Mouse (Mus musculus) lung, embryonic 14.5 days (tissue): Measurements from ENCODE around the gene Plekhh3. TPM values are rescaled to one million over a fixed set of nuclear protein-coding genes. Genes with fewer than 3 reads are reported as not detected.
"Not testable (repeated sequence)": the region's sequence is repeated elsewhere in the genome, so short reads cannot be mapped to it uniquely, and the experiment has no call there.

Source experiments
- ATAC-seq: fragments of 200-750 bp; cut with Nextera tagmentation; 2 replicates; pipeline ENCODE4 v1.8.0; 2017; ENCODE audit warnings: mild to moderate bottlenecking, moderate TSS enrichment, moderate library complexity; ENCODE audit not compliant: insufficient read depth
- DNase-seq: peaks from one replicate; pipeline ENCODE4 v3.0.0-alpha.2; 2015
- H3K27ac ChIP-seq: fragments of 300-500 bp; sonication (generic); 2 replicates; pipeline ENCODE4 v1.5.1; 2014; ENCODE audit warnings: low read depth, mild to moderate bottlenecking, moderate library complexity
- H3K27me3 ChIP-seq: fragments of 300-500 bp; sonication (generic); 2 replicates; pipeline ENCODE4 v1.6.1; 2014; ENCODE audit warnings: low read length, control low read depth; ENCODE audit not compliant: insufficient read depth
- H3K36me3 ChIP-seq: fragments of 300-500 bp; sonication (generic); 2 replicates; pipeline ENCODE4 v1.6.1; 2014; ENCODE audit warnings: control low read depth; ENCODE audit not compliant: insufficient read depth
- H3K4me1 ChIP-seq: fragments of 300-500 bp; sonication (generic); 2 replicates; pipeline ENCODE4 v1.6.1; 2014; ENCODE audit warnings: antibody characterized with exemption, control low read depth; ENCODE audit not compliant: insufficient read depth
- H3K4me2 ChIP-seq: fragments of 300-500 bp; sonication (generic); 2 replicates; pipeline ENCODE4 v1.6.1; 2014; ENCODE audit warnings: mild to moderate bottlenecking
- H3K4me3 ChIP-seq: fragments of 300-500 bp; sonication (generic); 2 replicates; pipeline ENCODE4 v1.5.1; 2014; ENCODE audit warnings: low read depth, low read length
- H3K9ac ChIP-seq: fragments of 300-500 bp; sonication (generic); 2 replicates; pipeline ENCODE4 v1.6.1; 2014
- H3K9me3 ChIP-seq: fragments of 300-500 bp; sonication (generic); 2 replicates; pipeline ENCODE4 v1.6.1; 2016; ENCODE audit warnings: low read depth, low read length, control low read depth
- CTCF ChIP-seq: IDR thresholded peaks from 2 replicates; pipeline ENCODE4 v1.5.1; 2016; ENCODE audit warnings: antibody characterized with exemption, low read depth
- WGBS: fragments of 180-500 bp; shearing (Covaris S2); extraction: QIAGEN DNeasy Blood & Tissue Kit; methylation state at CpG from one replicate; pipeline ENCODE4 v1.1.7; 2014; 5-methylcytosine and 5-hydroxymethylcytosine counted together
- polyA plus RNA-seq: library from polyadenylated mRNA; unstranded; fragments of >200 nt; fragmentation: Nextera tagmentation; extraction: Ambion mirVana; gene quantifications from 2 replicates; pipeline ENCODE4 v1.2.1, GENCODE M21; 2014

The Plekhh3 gene
- polyA plus RNA-seq, 1 experiment from 2014 or later, result 15.9 TPM

DNA sequence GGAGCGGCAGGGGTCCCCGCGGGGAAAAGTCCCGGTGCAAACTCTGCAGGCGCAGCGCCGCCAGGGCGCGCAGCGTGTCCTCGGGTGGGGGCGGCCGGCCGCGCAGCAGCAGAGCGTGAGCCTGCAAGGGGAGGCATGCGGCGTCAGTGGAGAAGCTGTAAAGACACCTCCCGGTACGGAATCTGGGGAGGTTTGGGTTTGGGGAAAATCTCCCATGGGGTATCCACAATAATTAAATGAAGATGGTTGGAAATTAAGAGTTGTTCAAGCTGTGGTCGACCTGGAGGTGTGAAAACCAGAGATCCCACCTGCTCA lies 6.8 kb downstream of the Plekhh3 start:
- Histone ChIP-seq H3K36me3 (peaks cover 71% of the 10 kb centered on the region), H3K27ac (no peak overlapping the region), H3K4me1 (peaks cover 2% of the 10 kb centered on the region; the same call in 1 of the 2 replicates), H3K9me3 (no peaks in the 10 kb centered on the region), H3K9ac (0 out of 2 replicates have a peak overlapping the region, but pooled peaks have one; percentile 16), H3K4me3 (peak overlapping the region; percentile 15), H3K27me3 (peaks cover 50% of the 10 kb centered on the region), H3K4me2 (peak overlapping the region; percentile 44)
- ATAC-seq, result no peak
- no peak for TF ChIP-seq CTCF
- no peak for DNase-seq
- 22% methylated on average over 21 of the region's 21 CpGs for WGBS

DNA sequence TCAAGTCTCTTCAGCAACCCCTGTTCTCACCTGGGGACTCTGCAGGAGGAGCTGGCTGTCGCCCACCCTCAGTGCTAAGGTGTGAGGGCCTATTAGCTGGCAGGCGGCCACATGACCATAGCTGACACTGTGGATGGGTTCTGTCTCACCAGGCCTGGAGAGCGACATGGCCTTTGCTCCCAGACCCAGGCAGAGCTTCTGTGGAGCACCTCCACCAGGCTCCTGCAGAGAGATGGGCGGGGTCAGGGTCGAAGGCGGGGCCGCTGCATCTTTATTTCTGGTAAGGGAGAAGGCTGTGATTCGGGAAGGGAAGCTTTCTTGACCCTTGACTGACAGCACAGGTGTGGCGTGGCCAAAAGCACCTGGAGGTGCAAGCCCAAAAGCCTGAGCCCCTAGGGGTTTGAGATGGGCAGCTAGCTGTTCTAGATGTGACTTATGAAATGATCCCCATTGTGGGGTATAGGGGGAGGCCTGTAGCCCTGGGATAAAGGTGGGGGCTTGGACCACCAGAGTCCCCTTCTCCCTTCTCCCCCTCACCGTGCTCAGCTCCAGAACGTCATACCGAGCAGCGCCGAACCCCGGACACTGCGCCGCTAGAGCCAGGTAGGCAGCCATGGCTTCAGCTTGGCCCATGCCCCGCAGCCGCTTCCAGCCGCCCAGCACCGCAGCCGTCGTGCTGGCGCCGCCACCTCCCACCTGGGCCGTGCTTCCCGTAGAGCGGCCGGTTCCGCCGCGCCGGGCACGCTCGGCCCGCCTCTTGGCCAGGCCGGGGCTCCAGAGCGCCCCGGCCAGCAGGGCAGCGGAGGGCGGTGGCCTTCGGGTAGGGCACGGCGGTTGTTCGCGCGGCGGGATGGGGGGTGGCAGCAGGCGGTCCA lies 7.4 kb downstream of the Plekhh3 start:
- Histone ChIP-seq H3K36me3 (peaks cover 71% of the 10 kb centered on the region), H3K27ac (no peak overlapping the region), H3K4me3 (peak overlapping the region; percentile 15), H3K4me2 (peak overlapping the region; percentile 44), H3K9me3 (no peaks in the 10 kb centered on the region), H3K9ac (0 out of 2 replicates have a peak overlapping the region, but pooled peaks have one; percentile 16), H3K4me1 (no peaks in the 10 kb centered on the region), H3K27me3 (peaks cover 50% of the 10 kb centered on the region)
- ATAC-seq (no peak), DNase-seq (no peak)
- no peak for TF ChIP-seq CTCF
- 32% methylated on average over 49 of the region's 49 CpGs for WGBS

DNA sequence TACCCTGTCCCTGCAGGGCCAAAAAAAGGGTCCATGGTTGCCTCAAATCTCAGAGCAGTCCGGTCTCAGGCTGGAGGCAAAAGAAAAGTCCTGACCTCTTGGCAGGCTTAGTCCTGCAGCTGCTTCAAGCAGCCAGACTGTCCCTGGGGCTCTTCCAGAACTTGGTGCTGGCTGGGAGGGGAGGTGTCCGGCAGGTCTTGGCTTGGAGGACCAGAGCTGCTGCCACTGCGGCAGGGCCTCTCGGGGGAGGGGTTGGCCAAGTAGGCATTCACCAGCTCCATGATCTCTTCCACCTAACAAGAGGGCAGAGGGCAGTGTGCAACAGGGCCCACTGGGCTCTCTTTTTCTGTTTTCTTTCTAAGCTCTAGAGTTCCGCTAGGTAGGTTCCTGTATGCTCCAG lies 8.4 kb downstream of the Plekhh3 start:
- H3K4me1 ChIP-seq, result no peaks in the 10 kb centered on the region
- no peak overlapping the region for H3K9ac ChIP-seq
- TF ChIP-seq CTCF, result no peak
- H3K4me3 ChIP-seq, result no peak overlapping the region
- peaks cover 42% of the 10 kb centered on the region for H3K27me3 ChIP-seq
- peaks cover 65% of the 10 kb centered on the region for H3K36me3 ChIP-seq
- H3K9me3 ChIP-seq, result no peaks in the 10 kb centered on the region
- DNase-seq, result peak; percentile 46
- H3K4me2 ChIP-seq, result no peak overlapping the region
- no peak overlapping the region for H3K27ac ChIP-seq
- ATAC-seq, result no peak
- 63% methylated on average over 5 of the region's 5 CpGs for WGBS

DNA sequence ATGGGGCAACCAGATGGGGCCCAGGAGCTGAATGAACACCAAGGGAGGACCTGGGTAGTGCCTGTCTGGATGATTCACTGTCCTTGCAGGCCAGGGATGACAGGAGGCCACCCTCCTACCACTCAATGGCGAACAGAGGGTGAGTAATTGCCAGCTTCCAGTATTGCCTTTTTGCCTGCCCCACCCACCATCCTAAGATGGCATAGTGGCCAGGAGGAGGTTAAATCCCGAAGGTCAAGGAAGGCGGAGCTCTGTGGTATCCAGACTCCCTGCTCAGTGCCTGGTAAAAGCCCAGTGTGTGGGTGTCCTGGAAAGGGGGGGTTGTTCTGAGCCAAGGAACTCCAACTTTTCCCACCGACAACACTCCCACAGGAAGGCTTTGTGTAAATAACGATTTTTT lies 8.8 kb downstream of the Plekhh3 start:
- H3K9me3 ChIP-seq, result no peaks in the 10 kb centered on the region
- H3K27ac ChIP-seq, result no peak overlapping the region
- no peak overlapping the region for H3K4me2 ChIP-seq
- no peak for ATAC-seq
- H3K36me3 ChIP-seq, result peaks cover 61% of the 10 kb centered on the region
- WGBS, result 48% methylated on average over 5 of the region's 5 CpGs
- H3K4me3 ChIP-seq, result no peak overlapping the region
- peaks cover 38% of the 10 kb centered on the region for H3K27me3 ChIP-seq
- DNase-seq, result no peak
- H3K9ac ChIP-seq, result no peak overlapping the region
- H3K4me1 ChIP-seq, result no peaks in the 10 kb centered on the region
- no peak for TF ChIP-seq CTCF

GRCm38 (mm10) chr11:101161551-101161950 lies 9.6 kb downstream of the Plekhh3 start:
- H3K9ac ChIP-seq, result no peak overlapping the region
- H3K4me2 ChIP-seq, result no peak overlapping the region
- H3K9me3 ChIP-seq, result no peaks in the 10 kb centered on the region
- no peak overlapping the region for H3K27ac ChIP-seq
- DNase-seq (no peak), ATAC-seq (no peak)
- H3K27me3 ChIP-seq, result peaks cover 30% of the 10 kb centered on the region
- WGBS, result 84% methylated on average over 15 of the region's 15 CpGs
- no peak overlapping the region for H3K4me3 ChIP-seq
- TF ChIP-seq CTCF, result no peak
- H3K4me1 ChIP-seq, result no peaks in the 10 kb centered on the region
- H3K36me3 ChIP-seq, result peaks cover 53% of the 10 kb centered on the region

GRCm38 (mm10) chr11:101160981-101161505 lies 10.1 kb downstream of the Plekhh3 start:
- peaks cover 48% of the 10 kb centered on the region for H3K36me3 ChIP-seq
- not testable (repeated sequence) for H3K4me2 ChIP-seq, H3K4me1 ChIP-seq, H3K4me3 ChIP-seq, H3K27ac ChIP-seq, DNase-seq, ATAC-seq, H3K9me3 ChIP-seq, H3K9ac ChIP-seq
- H3K27me3 ChIP-seq, result peaks cover 26% of the 10 kb centered on the region
- 79% methylated on average over 6 of the region's 8 CpGs for WGBS

- not testable (repeated sequence) for ATAC-seq, H3K27ac ChIP-seq, H3K9ac ChIP-seq, H3K4me3 ChIP-seq, H3K4me2 ChIP-seq, DNase-seq, H3K9me3 ChIP-seq, H3K4me1 ChIP-seq
- 66% methylated on average over 5 of the region's 10 CpGs for WGBS
- H3K27me3 ChIP-seq, result peaks cover 18% of the 10 kb centered on the region
- H3K36me3 ChIP-seq, result peaks cover 40% of the 10 kb centered on the region
Measured at GRCm38 (mm10) chr11:101160151-101160550, 11.0 kb downstream of the Plekhh3 start.
